Mouse (Mus musculus) liver, postnatal 0 days (tissue): ENCODE measurements around the gene Bcs1l. TPM values are rescaled to one million over a fixed set of nuclear protein-coding genes. Genes with fewer than 3 reads are reported as not detected.

Source experiments
- ATAC-seq: fragments of 200-750 bp; cut with Nextera tagmentation; 2 replicates; pipeline ENCODE4 v1.8.0; 2017; ENCODE audit warnings: mild to moderate bottlenecking, moderate library complexity
- DNase-seq: peaks from one replicate; pipeline ENCODE4 v3.0.0-alpha.2; 2016
- H3K27ac ChIP-seq: fragments of 300-500 bp; sonication (generic); 2 replicates; pipeline ENCODE4 v1.5.1; 2014; ENCODE audit warnings: antibody characterized with exemption, moderate library complexity, mild to moderate bottlenecking, low read depth
- H3K27me3 ChIP-seq: fragments of 300-500 bp; sonication (generic); 2 replicates; pipeline ENCODE4 v1.6.1; 2014; ENCODE audit warnings: low read length, control low read depth, mixed read lengths; ENCODE audit not compliant: insufficient read depth
- H3K36me3 ChIP-seq: fragments of 300-500 bp; sonication (generic); replicated peaks from 2 replicates; pipeline ENCODE4 v1.6.1; 2014; ENCODE audit warnings: mild to moderate bottlenecking, control low read depth, low read length, moderate library complexity, mixed read lengths; ENCODE audit not compliant: insufficient read depth
- H3K4me1 ChIP-seq: fragments of 300-500 bp; sonication (generic); 2 replicates; pipeline ENCODE4 v1.6.1; 2014; ENCODE audit warnings: antibody characterized with exemption, mild to moderate bottlenecking, control low read depth; ENCODE audit not compliant: insufficient read depth
- H3K4me2 ChIP-seq: fragments of 300-500 bp; sonication (generic); 2 replicates; pipeline ENCODE4 v1.6.1; 2014; ENCODE audit warnings: low read depth, mild to moderate bottlenecking, low read length, moderate library complexity, mixed read lengths
- H3K4me3 ChIP-seq: fragments of 300-500 bp; sonication (generic); 2 replicates; pipeline ENCODE4 v1.5.1; 2014; ENCODE audit warnings: low read depth, low read length
- H3K9ac ChIP-seq: fragments of 300-500 bp; sonication (generic); replicated peaks from 2 replicates; pipeline ENCODE4 v1.6.1; 2014; ENCODE audit warnings: mild to moderate bottlenecking, moderate library complexity
- H3K9me3 ChIP-seq: fragments of 300-500 bp; sonication (generic); 2 replicates; pipeline ENCODE4 v1.6.1; 2016; ENCODE audit warnings: mild to moderate bottlenecking, control low read depth, low read length, mixed read lengths
- CTCF ChIP-seq: sonication (generic); IDR thresholded peaks from 2 replicates; pipeline ENCODE4 v1.5.1; 2016; ENCODE audit warnings: antibody characterized with exemption, low read depth
- EP300 ChIP-seq: IDR thresholded peaks from 2 replicates; pipeline ENCODE4 v1.6.1; 2016; ENCODE audit warnings: antibody characterized with exemption, low read depth, mild to moderate bottlenecking
- WGBS: fragments of 180-500 bp; shearing (Covaris S2); extraction: QIAGEN DNeasy Blood & Tissue Kit; methylation state at CpG from one replicate; pipeline ENCODE4 v1.1.7; 2014; ENCODE audit not compliant: insufficient replicate concordance; 5-methylcytosine and 5-hydroxymethylcytosine counted together
- polyA plus RNA-seq: library from polyadenylated mRNA; unstranded; fragments of >200 nt; fragmentation: Nextera tagmentation; extraction: Ambion mirVana; gene quantifications from 2 replicates; pipeline ENCODE4 v1.2.1, GENCODE M21; 2015

Gene Bcs1l
- polyA plus RNA-seq, 1 experiment from 2014 or later, result 5.8 TPM

- Histone ChIP-seq H3K9me3 (no peaks in the 10 kb centered on the region), H3K27me3 (no peaks in the 10 kb centered on the region), H3K4me1 (no peaks in the 10 kb centered on the region), H3K36me3 (peaks cover 70% of the 10 kb centered on the region), H3K27ac (no peak overlapping the region), H3K4me3 (no peak overlapping the region), H3K4me2 (no peak overlapping the region), H3K9ac (no peak overlapping the region)
- WGBS, result 85% methylated on average over 29 of the region's 29 CpGs
- DNase-seq (no peak), ATAC-seq (no peak)
- TF ChIP-seq CTCF, result peak; percentile 9; the same call in 1 of the 2 replicates
- no peak for TF ChIP-seq EP300
These were observed 18.1 kb upstream of the Bcs1l start for GRCm38 (mm10) chr1:74569739-74570719.

- TF ChIP-seq CTCF, result no peak
- no peak for TF ChIP-seq EP300
- DNase-seq (no peak), ATAC-seq (no peak)
- no peaks in the 10 kb centered on the region for H3K9me3 ChIP-seq
- H3K9ac ChIP-seq, result no peak overlapping the region
- no peak overlapping the region for H3K4me2 ChIP-seq
- H3K27ac ChIP-seq, result no peak overlapping the region
- peaks cover 24% of the 10 kb centered on the region for H3K36me3 ChIP-seq
- H3K27me3 ChIP-seq, result no peaks in the 10 kb centered on the region
- peaks cover 8% of the 10 kb centered on the region for H3K4me1 ChIP-seq
- H3K4me3 ChIP-seq, result no peak overlapping the region
- 81% methylated on average over 3 of the region's 3 CpGs for WGBS
These were observed 5.5 kb upstream of the Bcs1l start for GRCm38 (mm10) chr1:74582621-74583020.

GRCm38 (mm10) chr1:74584616-74585398 lies 3.3 kb upstream of the Bcs1l start:
- Histone ChIP-seq H3K36me3 (peaks cover 16% of the 10 kb centered on the region), H3K9me3 (no peaks in the 10 kb centered on the region), H3K27me3 (no peaks in the 10 kb centered on the region), H3K9ac (no peak overlapping the region), H3K4me1 (peaks cover 15% of the 10 kb centered on the region), H3K4me2 (no peak overlapping the region), H3K27ac (no peak overlapping the region), H3K4me3 (no peak overlapping the region)
- ATAC-seq, result no peak
- peak; percentile 32; the same call in 1 of the 2 replicates for TF ChIP-seq EP300
- no peak for TF ChIP-seq CTCF
- WGBS, result 78% methylated on average over 3 of the region's 3 CpGs
- no peak for DNase-seq

- no peaks in the 10 kb centered on the region for H3K27me3 ChIP-seq
- H3K9ac ChIP-seq, result peak overlapping the region; percentile 64
- H3K4me1 ChIP-seq, result peaks cover 15% of the 10 kb centered on the region
- H3K4me3 ChIP-seq, result peak overlapping the region; percentile 73
- peaks cover 29% of the 10 kb centered on the region for H3K36me3 ChIP-seq
- no peak for TF ChIP-seq EP300
- ATAC-seq, result no peak
- DNase-seq, result no peak
- peak overlapping the region; percentile 77 for H3K4me2 ChIP-seq
- peak overlapping the region; percentile 79 for H3K27ac ChIP-seq
- under 1% methylated on average over 24 of the region's 24 CpGs for WGBS
- no peaks in the 10 kb centered on the region for H3K9me3 ChIP-seq
These were observed 786 bp upstream of the Bcs1l start for GRCm38 (mm10) chr1:74587233-74587772.

GRCm38 (mm10) chr1:74594434-74594833 lies 6.3 kb downstream of the Bcs1l start:
- H3K4me2 ChIP-seq, result peak overlapping the region; percentile 18; the same call in 1 of the 2 replicates
- no peaks in the 10 kb centered on the region for H3K27me3 ChIP-seq
- DNase-seq, result no peak
- H3K9me3 ChIP-seq, result no peaks in the 10 kb centered on the region
- WGBS, result 40% methylated on average over 8 of the region's 8 CpGs
- H3K4me1 ChIP-seq, result no peaks in the 10 kb centered on the region
- ATAC-seq, result no peak
- H3K9ac ChIP-seq, result no peak overlapping the region
- H3K36me3 ChIP-seq, result peaks cover 69% of the 10 kb centered on the region
- no peak for TF ChIP-seq EP300
- TF ChIP-seq CTCF, result no peak
- H3K27ac ChIP-seq, result 0 out of 2 replicates have a peak overlapping the region, but pooled peaks have one; percentile 51
- no peak overlapping the region for H3K4me3 ChIP-seq
